Mouse (Mus musculus): ENCODE data around the gene Snx8. TPM values are rescaled to one million over a fixed set of nuclear protein-coding genes. Genes with fewer than 3 reads are reported as not detected.

Gene Snx8
- polyA plus RNA-seq, 1 experiment: 26.3 TPM

- H3K4me1 ChIP-seq (ENCODE audit: control insufficient read depth, insufficient read depth, low read length): no peaks in the 10 kb centered on the region; the same call in 1 of the 2 replicates
- H3K27ac ChIP-seq (ENCODE audit: control insufficient read depth, insufficient read depth, low read depth, low read length, poor library complexity): no peak overlapping the region
- 27% methylated on average over 8 of the region's 8 CpGs for WGBS
- no peak overlapping the region for H3K4me3 ChIP-seq (replicated peaks; ENCODE audit: control insufficient read depth, low read depth, low read length)
- peak; percentile 70 for TF ChIP-seq CTCF (IDR thresholded peaks at IDR 0.05; ENCODE audit: control insufficient read depth, insufficient read depth, low read length)
- TF ChIP-seq POLR2A (IDR thresholded peaks at IDR 0.05; ENCODE audit: borderline replicate concordance, control insufficient read depth, low read depth, low read length): no peak
Measured at GRCm38 (mm10) chr5:140411339-140411738, 22.3 kb upstream of the Snx8 start.

- TF ChIP-seq POLR2A (IDR thresholded peaks at IDR 0.05; ENCODE audit: borderline replicate concordance, control insufficient read depth, low read depth, low read length): no peak
- TF ChIP-seq CTCF (IDR thresholded peaks at IDR 0.05; ENCODE audit: control insufficient read depth, insufficient read depth, low read length): no peak
- Histone ChIP-seq H3K4me1 (ENCODE audit: control insufficient read depth, insufficient read depth, low read length) (no peaks in the 10 kb centered on the region; the same call in 1 of the 2 replicates), H3K27ac (ENCODE audit: control insufficient read depth, insufficient read depth, low read depth, low read length, poor library complexity) (no peak overlapping the region), H3K4me3 (replicated peaks; ENCODE audit: control insufficient read depth, low read depth, low read length) (no peak overlapping the region)
Measured at GRCm38 (mm10) chr5:140408801-140409200, 19.7 kb upstream of the Snx8 start.

GRCm38 (mm10) chr5:140406666-140407065 lies 17.6 kb upstream of the Snx8 start:
- Histone ChIP-seq H3K4me1 (ENCODE audit: control insufficient read depth, insufficient read depth, low read length) (no peaks in the 10 kb centered on the region; the same call in 1 of the 2 replicates), H3K4me3 (replicated peaks; ENCODE audit: control insufficient read depth, low read depth, low read length) (no peak overlapping the region), H3K27ac (ENCODE audit: control insufficient read depth, insufficient read depth, low read depth, low read length, poor library complexity) (no peak overlapping the region)
- TF ChIP-seq POLR2A (IDR thresholded peaks at IDR 0.05; ENCODE audit: borderline replicate concordance, control insufficient read depth, low read depth, low read length) (no peak), CTCF (IDR thresholded peaks at IDR 0.05; ENCODE audit: control insufficient read depth, insufficient read depth, low read length) (no peak)
- 32% methylated on average over 6 of the region's 6 CpGs for WGBS

GRCm38 (mm10) chr5:140405126-140405525 lies 16.1 kb upstream of the Snx8 start:
- Histone ChIP-seq H3K4me3 (replicated peaks; ENCODE audit: control insufficient read depth, low read depth, low read length) (no peak overlapping the region), H3K27ac (ENCODE audit: control insufficient read depth, insufficient read depth, low read depth, low read length, poor library complexity) (no peak overlapping the region), H3K4me1 (ENCODE audit: control insufficient read depth, insufficient read depth, low read length) (no peaks in the 10 kb centered on the region; the same call in 1 of the 2 replicates)
- WGBS: 78% methylated on average over 6 of the region's 6 CpGs
- TF ChIP-seq POLR2A (IDR thresholded peaks at IDR 0.05; ENCODE audit: borderline replicate concordance, control insufficient read depth, low read depth, low read length) (no peak), CTCF (IDR thresholded peaks at IDR 0.05; ENCODE audit: control insufficient read depth, insufficient read depth, low read length) (no peak)

GRCm38 (mm10) chr5:140402640-140403270 lies 13.7 kb upstream of the Snx8 start:
- H3K4me3 ChIP-seq (replicated peaks; ENCODE audit: control insufficient read depth, low read depth, low read length): no peak overlapping the region
- H3K4me1 ChIP-seq (ENCODE audit: control insufficient read depth, insufficient read depth, low read length): no peaks in the 10 kb centered on the region; the same call in 1 of the 2 replicates
- WGBS: 59% methylated on average over 4 of the region's 4 CpGs
- H3K27ac ChIP-seq (ENCODE audit: control insufficient read depth, insufficient read depth, low read depth, low read length, poor library complexity): no peak overlapping the region
- no peak for TF ChIP-seq CTCF (IDR thresholded peaks at IDR 0.05; ENCODE audit: control insufficient read depth, insufficient read depth, low read length)
- TF ChIP-seq POLR2A (IDR thresholded peaks at IDR 0.05; ENCODE audit: borderline replicate concordance, control insufficient read depth, low read depth, low read length): no peak

GRCm38 (mm10) chr5:140396166-140396940 lies 7.3 kb upstream of the Snx8 start:
- 60% methylated on average over 8 of the region's 8 CpGs for WGBS
- no peak for TF ChIP-seq POLR2A (IDR thresholded peaks at IDR 0.05; ENCODE audit: borderline replicate concordance, control insufficient read depth, low read depth, low read length)
- TF ChIP-seq CTCF (IDR thresholded peaks at IDR 0.05; ENCODE audit: control insufficient read depth, insufficient read depth, low read length): peak; percentile 69
- H3K4me3 ChIP-seq (replicated peaks; ENCODE audit: control insufficient read depth, low read depth, low read length): no peak overlapping the region
- no peaks in the 10 kb centered on the region; the same call in 1 of the 2 replicates for H3K4me1 ChIP-seq (ENCODE audit: control insufficient read depth, insufficient read depth, low read length)
- H3K27ac ChIP-seq (ENCODE audit: control insufficient read depth, insufficient read depth, low read depth, low read length, poor library complexity): no peak overlapping the region

GRCm38 (mm10) chr5:140392701-140393100 lies 3.6 kb upstream of the Snx8 start:
- H3K27ac ChIP-seq (ENCODE audit: control insufficient read depth, insufficient read depth, low read depth, low read length, poor library complexity): no peak overlapping the region
- no peak overlapping the region for H3K4me3 ChIP-seq (replicated peaks; ENCODE audit: control insufficient read depth, low read depth, low read length)
- no peaks in the 10 kb centered on the region; the same call in 1 of the 2 replicates for H3K4me1 ChIP-seq (ENCODE audit: control insufficient read depth, insufficient read depth, low read length)
- TF ChIP-seq POLR2A (IDR thresholded peaks at IDR 0.05; ENCODE audit: borderline replicate concordance, control insufficient read depth, low read depth, low read length): no peak
- TF ChIP-seq CTCF (IDR thresholded peaks at IDR 0.05; ENCODE audit: control insufficient read depth, insufficient read depth, low read length): no peak
- WGBS: 32% methylated on average over 3 of the region's 3 CpGs

- WGBS: 78% methylated on average over 5 of the region's 5 CpGs
- TF ChIP-seq CTCF (IDR thresholded peaks at IDR 0.05; ENCODE audit: control insufficient read depth, insufficient read depth, low read length): no peak
- TF ChIP-seq POLR2A (IDR thresholded peaks at IDR 0.05; ENCODE audit: borderline replicate concordance, control insufficient read depth, low read depth, low read length): no peak
- H3K27ac ChIP-seq (ENCODE audit: control insufficient read depth, insufficient read depth, low read depth, low read length, poor library complexity): no peak overlapping the region
Measured at GRCm38 (mm10) chr5:140391981-140392380, 2.9 kb upstream of the Snx8 start.

More at GRCm38 (mm10) chr5:140391981-140392380, 2.9 kb upstream of the Snx8 start:
- Histone ChIP-seq H3K4me1 (ENCODE audit: control insufficient read depth, insufficient read depth, low read length) (no peaks in the 10 kb centered on the region; the same call in 1 of the 2 replicates), H3K4me3 (replicated peaks; ENCODE audit: control insufficient read depth, low read depth, low read length) (no peak overlapping the region)
